Mouse (Mus musculus) C2C12 (cell line): ENCODE measurements around the gene Papss1. TPM values are rescaled to one million over a fixed set of nuclear protein-coding genes. Genes with fewer than 3 reads are reported as not detected.
"Not testable (repeated sequence)": the region's sequence is repeated elsewhere in the genome, so short reads cannot be mapped to it uniquely, and the experiment has no call there.

Source experiments
- H3K27me3 ChIP-seq: one replicate; pipeline ENCODE4 v1.6.1; 2011; ENCODE audit not compliant: control insufficient read depth, insufficient read depth, insufficient read length
- H3K36me3 ChIP-seq: one replicate; pipeline ENCODE4 v1.6.1; 2011; ENCODE audit not compliant: control insufficient read depth, insufficient read depth
- H3K4me3 ChIP-seq: one replicate; pipeline ENCODE4 v1.5.1; 2011; ENCODE audit warnings: mild to moderate bottlenecking, control low read depth; ENCODE audit not compliant: poor library complexity, insufficient read depth, severe bottlenecking
- H3K79me2 ChIP-seq: one replicate; pipeline ENCODE4 v1.6.1; 2011; ENCODE audit not compliant: control insufficient read depth, insufficient read depth
- H3K79me3 ChIP-seq: one replicate; pipeline ENCODE4 v1.6.1; 2011; ENCODE audit warnings: low read depth, control low read depth
- H3ac ChIP-seq: one replicate; pipeline ENCODE3; 2011; ENCODE audit warnings: low read depth; ENCODE audit not compliant: control insufficient read depth, insufficient read length
- CEBPB ChIP-seq: IDR thresholded peaks from one replicate; pipeline ENCODE4 v1.6.1; 2011; ENCODE audit warnings: low read depth, mild to moderate bottlenecking, control low read depth, moderate library complexity
- CTCF ChIP-seq: IDR thresholded peaks from one replicate; pipeline ENCODE4 v1.5.1; 2011; ENCODE audit not compliant: control insufficient read depth, insufficient read depth, insufficient read length
- FOSL1 ChIP-seq: IDR thresholded peaks from one replicate; pipeline ENCODE4 v1.8.0; 2011; ENCODE audit warnings: mild to moderate bottlenecking, low read length; ENCODE audit not compliant: poor library complexity, insufficient read depth, severe bottlenecking
- MAX ChIP-seq: IDR thresholded peaks from one replicate; pipeline ENCODE4 v1.6.1; 2011; ENCODE audit warnings: mild to moderate bottlenecking, control low read depth
- MYOD1 ChIP-seq: IDR thresholded peaks from one replicate; pipeline ENCODE4 v1.6.1; 2011; ENCODE audit warnings: low read depth; ENCODE audit not compliant: control insufficient read depth, insufficient read length
- MYOG ChIP-seq: IDR thresholded peaks from one replicate; pipeline ENCODE4 v1.6.1; 2011; ENCODE audit not compliant: control insufficient read depth, insufficient read length; ENCODE audit errors: extremely low read depth
- USF1 ChIP-seq: IDR thresholded peaks from one replicate; pipeline ENCODE4 v1.6.1; 2011; ENCODE audit warnings: low read depth, mild to moderate bottlenecking, control low read depth, moderate library complexity
- polyA plus RNA-seq: library from polyadenylated mRNA; unstranded; fragments of >200 nt; fragmentation: generic; extraction: Trizol; gene quantifications from one replicate; pipeline ENCODE4 v1.2.1, GENCODE M21; 2012; ENCODE audit warnings: missing spikeins

Papss1 gene
- polyA plus RNA-seq, 1 experiment: 63.4 TPM

DNA sequence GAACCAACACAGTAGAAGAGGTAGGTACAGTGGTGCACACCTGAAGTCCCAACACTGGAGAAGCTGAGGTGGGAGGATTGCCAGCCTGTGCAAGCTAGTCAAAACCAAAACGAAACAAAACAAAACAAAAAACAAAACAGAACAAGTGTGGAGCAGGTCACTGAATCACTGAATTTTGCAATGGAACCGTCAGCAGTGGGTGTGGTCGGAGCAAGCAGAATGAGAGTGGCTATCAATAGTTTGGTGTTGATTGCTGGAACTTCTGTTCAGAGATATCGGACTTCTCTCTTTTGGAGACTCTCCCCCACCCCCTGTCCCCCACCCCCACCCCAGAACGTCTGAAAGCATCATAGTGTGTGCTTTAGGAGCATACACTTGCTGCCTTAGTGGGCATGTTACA lies 40.4 kb upstream of the Papss1 start:
- H3ac ChIP-seq: no peak overlapping the region
- H3K79me2 ChIP-seq: no peaks in the 10 kb centered on the region
- no peaks in the 10 kb centered on the region for H3K79me3 ChIP-seq
- H3K36me3 ChIP-seq: no peaks in the 10 kb centered on the region
- no peaks in the 10 kb centered on the region for H3K27me3 ChIP-seq
- H3K4me3 ChIP-seq: no peak overlapping the region
- TF ChIP-seq FOSL1 (no peak), CTCF (no peak), MYOD1 (no peak), MAX (no peak), MYOG (no peak), CEBPB (no peak), USF1 (no peak)

- Histone ChIP-seq H3K79me3 (no peaks in the 10 kb centered on the region), H3K4me3 (no peak overlapping the region), H3K27me3 (no peaks in the 10 kb centered on the region), H3K79me2 (no peaks in the 10 kb centered on the region), H3K36me3 (no peaks in the 10 kb centered on the region), H3ac (no peak overlapping the region)
- TF ChIP-seq CEBPB (no peak), CTCF (peak; percentile 1)
Measured at GRCm38 (mm10) chr3:131524779-131525178, 39.8 kb upstream of the Papss1 start.

GRCm38 (mm10) chr3:131525229-131525628 lies 39.3 kb upstream of the Papss1 start:
- Histone ChIP-seq H3K79me3 (no peaks in the 10 kb centered on the region), H3K79me2 (no peaks in the 10 kb centered on the region), H3K36me3 (no peaks in the 10 kb centered on the region), H3K4me3 (no peak overlapping the region), H3K27me3 (no peaks in the 10 kb centered on the region), H3ac (no peak overlapping the region)
- no peak for TF ChIP-seq MYOG
- TF ChIP-seq FOSL1: no peak
- no peak for TF ChIP-seq MYOD1
- TF ChIP-seq CEBPB: no peak
- no peak for TF ChIP-seq MAX
- TF ChIP-seq CTCF: no peak
- TF ChIP-seq USF1: no peak

DNA sequence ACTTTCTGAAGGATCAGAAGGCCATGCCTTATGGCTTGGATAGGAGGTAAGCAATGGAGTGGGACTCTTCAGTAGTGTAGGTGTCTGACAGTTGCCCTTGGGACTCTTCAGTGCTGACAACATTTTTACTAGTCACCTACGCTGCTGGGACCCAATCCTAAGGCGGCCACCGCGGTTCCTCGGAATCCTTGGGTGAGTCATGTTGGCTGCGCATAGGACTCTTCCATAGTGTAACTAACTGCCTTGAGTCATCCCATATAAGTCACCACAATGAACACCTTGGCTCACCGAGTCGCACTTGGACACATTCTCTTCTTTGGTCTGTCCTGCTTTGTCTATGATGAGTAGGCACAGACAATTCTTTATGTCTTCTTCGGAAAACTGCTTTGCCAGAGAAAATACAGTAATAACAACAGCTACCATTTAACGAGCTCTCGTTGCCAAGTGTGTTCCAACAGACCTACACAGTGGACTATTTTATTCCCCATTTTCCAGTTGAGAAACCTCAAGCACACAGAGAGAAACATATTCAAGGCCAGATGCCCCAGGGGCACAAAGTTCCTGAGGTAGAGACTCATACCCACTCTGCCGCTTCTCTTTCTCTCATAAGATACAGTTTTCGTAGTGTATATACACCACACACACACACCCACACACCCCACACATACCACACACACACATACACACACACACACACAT lies 23.2 kb upstream of the Papss1 start:
- H3K4me3 ChIP-seq: no peak overlapping the region
- no peaks in the 10 kb centered on the region for H3K36me3 ChIP-seq
- TF ChIP-seq FOSL1 (no peak), MAX (no peak), MYOD1 (no peak), CEBPB (no peak), CTCF (no peak), MYOG (no peak), USF1 (no peak)
- no peak overlapping the region for H3ac ChIP-seq
- no peaks in the 10 kb centered on the region for H3K79me3 ChIP-seq
- H3K79me2 ChIP-seq: no peaks in the 10 kb centered on the region
- H3K27me3 ChIP-seq: no peaks in the 10 kb centered on the region

DNA sequence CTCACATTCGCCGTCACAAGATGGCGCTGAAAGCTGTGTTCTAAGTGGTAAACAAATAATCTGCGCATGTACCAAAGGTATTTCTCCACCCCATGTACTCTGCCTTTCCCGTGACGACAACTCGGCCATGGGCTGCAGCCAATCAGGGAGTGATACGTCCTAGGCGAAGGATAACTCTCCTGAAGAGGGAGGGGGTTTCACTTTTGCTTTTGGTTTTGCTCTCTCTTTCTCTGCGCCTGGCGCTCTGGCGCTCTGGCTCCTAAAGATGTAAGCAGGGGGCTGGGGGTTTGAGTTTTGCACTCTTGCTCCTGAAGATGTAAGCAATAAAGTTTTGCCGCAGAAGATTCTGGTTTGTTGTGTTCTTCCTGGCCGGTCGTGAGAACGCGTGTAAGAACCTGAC lies 17.0 kb upstream of the Papss1 start:
- H3K79me3 ChIP-seq, H3ac ChIP-seq, H3K27me3 ChIP-seq, H3K4me3 ChIP-seq, H3K79me2 ChIP-seq, H3K36me3 ChIP-seq: not testable (repeated sequence)

GRCm38 (mm10) chr3:131550046-131550445 lies 14.5 kb upstream of the Papss1 start:
- TF ChIP-seq CEBPB: no peak
- no peak for TF ChIP-seq CTCF
- TF ChIP-seq MYOD1: no peak
- TF ChIP-seq MAX: no peak
- TF ChIP-seq USF1: no peak
- no peak for TF ChIP-seq MYOG
- no peak for TF ChIP-seq FOSL1
- H3K36me3 ChIP-seq: no peaks in the 10 kb centered on the region
- no peak overlapping the region for H3K4me3 ChIP-seq
- H3ac ChIP-seq: no peak overlapping the region
- H3K79me3 ChIP-seq: no peaks in the 10 kb centered on the region
- no peaks in the 10 kb centered on the region for H3K27me3 ChIP-seq
- H3K79me2 ChIP-seq: no peaks in the 10 kb centered on the region
